Mouse (Mus musculus): ENCODE measurements around the gene Ube4a. TPM values are rescaled to one million over a fixed set of nuclear protein-coding genes. Genes with fewer than 3 reads are reported as not detected.

Ube4a gene
- total and polyA plus RNA-seq, 3 experiments: 14.6 to 28.3 (median 18.2) TPM

DNA sequence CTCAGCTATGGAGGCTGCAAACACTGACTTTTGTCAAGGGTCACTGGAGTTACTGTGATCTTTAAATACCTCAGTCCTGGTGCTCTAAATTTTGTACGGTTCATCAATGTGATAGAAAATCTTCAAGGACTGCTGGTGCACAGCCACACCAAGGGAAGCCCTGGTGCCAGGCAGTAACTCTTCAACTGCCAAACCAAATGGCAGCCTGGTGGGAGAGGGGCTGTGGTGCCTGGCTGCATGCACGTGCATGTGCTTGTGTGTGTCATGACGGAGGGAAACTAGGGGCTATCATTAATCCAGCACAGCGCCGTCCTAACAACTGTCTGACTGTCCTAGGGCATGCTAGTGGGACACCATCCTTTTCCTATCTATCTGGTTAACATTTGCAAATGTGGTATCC lies 34.4 kb upstream of the Ube4a start:
- Histone ChIP-seq H3K4me1 (ENCODE audit: control insufficient read depth in 1 of 2, insufficient read depth in 2 of 2) (peaks cover 7 to 14% of the 10 kb centered on the region in 2 experiments; a peak in 3 of 4 replicates), H3K27ac (ENCODE audit: insufficient read depth, low read depth) (no peak overlapping the region), H3K4me3 (replicated peaks in 1 of 3; ENCODE audit: low read depth in 2 of 3, low read length in 2 of 3, poor library complexity in 1 of 3) (no peak overlapping the region), H3K79me2 (replicated peaks; ENCODE audit: control insufficient read depth, extremely low read depth, insufficient read depth, poor library complexity, severe bottlenecking) (no peaks in the 10 kb centered on the region), H3K9ac (ENCODE audit: insufficient read depth, low read depth) (no peak overlapping the region), H3K9me3 (replicated peaks; ENCODE audit: low read length) (no peaks in the 10 kb centered on the region), H3K4me2 (ENCODE audit: insufficient read depth, low read depth, poor library complexity, severe bottlenecking) (no peak overlapping the region), H3K36me3 (replicated peaks in 1 of 2; ENCODE audit: control insufficient read depth in 1 of 2, insufficient read depth in 1 of 2, low read length in 1 of 2) (no peaks in the 10 kb centered on the region), H3K27me3 (replicated peaks) (no peaks in the 10 kb centered on the region)
- no peak for DNase-seq (ENCODE audit: extremely low read depth)
- TF ChIP-seq MAZ (IDR thresholded peaks at IDR 0.05; ENCODE audit: low read depth, low read length) (no peak), SMC3 (IDR thresholded peaks at IDR 0.05; ENCODE audit: low read depth, low read length) (no peak), JUND (conservative IDR thresholded peaks at IDR 0.05; ENCODE audit: low read depth, low read length) (no peak), TCF12 (IDR thresholded peaks at IDR 0.05; ENCODE audit: low read depth, low read length) (no peak), KAT2A (IDR thresholded peaks at IDR 0.05; ENCODE audit: insufficient replicate concordance, low read length) (no peak), USF1 (IDR thresholded peaks at IDR 0.05; ENCODE audit: low read depth, low read length) (no peak), E2F4 (IDR thresholded peaks at IDR 0.05; ENCODE audit: insufficient replicate concordance, low read depth, low read length) (no peak), SIN3A (IDR thresholded peaks at IDR 0.05; ENCODE audit: low read length) (no peak), ZMIZ1 (IDR thresholded peaks at IDR 0.05; ENCODE audit: low read depth, low read length) (no peak), MYC (IDR thresholded peaks at IDR 0.05; ENCODE audit: low read depth, low read length) (no peak), MAX (IDR thresholded peaks at IDR 0.05; ENCODE audit: low read length) (no peak), RCOR1 (conservative IDR thresholded peaks at IDR 0.05; ENCODE audit: low read depth, low read length) (no peak), BHLHE40 (IDR thresholded peaks at IDR 0.05; ENCODE audit: low read depth, low read length) (no peak), MAFK (IDR thresholded peaks at IDR 0.05; ENCODE audit: insufficient replicate concordance, low read length) (no peak)
- dilution Hi-C loops (cut with MboI; ENCODE audit: extremely low pct_ligation_motif_present, extremely low pct_unique_long_range_greater_than_20kb, low sequenced_read_pairs): no loop called here
- in situ Hi-C loops (cut with MboI; ENCODE audit: low pct_ligation_motif_present, low pct_unique_long_range_greater_than_20kb, low sequenced_read_pairs): loop anchor here (25.0 kb wide), 1 partner anchor 388 kb away; the partner anchor contains the start of gene Fxyd2

DNA sequence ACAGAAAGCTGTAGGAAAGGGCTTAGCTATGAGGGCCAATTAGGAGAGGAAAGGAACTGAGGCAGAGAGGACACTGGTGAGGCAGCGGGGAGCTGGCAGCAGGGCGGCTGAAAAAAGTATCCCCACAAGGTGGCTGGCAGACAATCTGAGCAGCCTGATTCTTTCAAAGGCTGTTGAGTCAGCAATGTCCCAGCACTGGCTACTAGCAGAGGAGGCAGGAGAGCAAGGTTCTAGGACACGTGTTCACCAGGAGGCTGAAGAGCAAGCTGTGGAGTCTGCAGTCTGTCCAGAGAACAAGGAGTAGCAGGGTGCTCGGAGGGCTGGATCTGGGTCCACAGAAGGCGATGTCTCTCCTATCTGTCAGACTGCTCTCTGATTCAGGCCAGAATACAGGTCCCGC lies 33.8 kb upstream of the Ube4a start:
- Histone ChIP-seq H3K4me1 (ENCODE audit: control insufficient read depth in 1 of 2, insufficient read depth in 2 of 2) (peaks cover 7 to 16% of the 10 kb centered on the region in 2 experiments; a peak in 3 of 4 replicates), H3K9ac (ENCODE audit: insufficient read depth, low read depth) (no peak overlapping the region), H3K27ac (ENCODE audit: insufficient read depth, low read depth) (no peak overlapping the region), H3K4me2 (ENCODE audit: insufficient read depth, low read depth, poor library complexity, severe bottlenecking) (no peak overlapping the region), H3K9me3 (replicated peaks; ENCODE audit: low read length) (no peaks in the 10 kb centered on the region), H3K79me2 (replicated peaks; ENCODE audit: control insufficient read depth, extremely low read depth, insufficient read depth, poor library complexity, severe bottlenecking) (no peaks in the 10 kb centered on the region), H3K27me3 (replicated peaks) (no peaks in the 10 kb centered on the region), H3K36me3 (replicated peaks in 1 of 2; ENCODE audit: control insufficient read depth in 1 of 2, insufficient read depth in 1 of 2, low read length in 1 of 2) (no peaks in the 10 kb centered on the region), H3K4me3 (replicated peaks in 1 of 3; ENCODE audit: low read depth in 2 of 3, low read length in 2 of 3, poor library complexity in 1 of 3) (no peak overlapping the region)
- dilution Hi-C loops (cut with MboI; ENCODE audit: extremely low pct_ligation_motif_present, extremely low pct_unique_long_range_greater_than_20kb, low sequenced_read_pairs) (no loop called here), in situ Hi-C loops (cut with MboI; ENCODE audit: low pct_ligation_motif_present, low pct_unique_long_range_greater_than_20kb, low sequenced_read_pairs) (no loop called here)
- TF ChIP-seq E2F4 (IDR thresholded peaks at IDR 0.05; ENCODE audit: insufficient replicate concordance, low read depth, low read length) (no peak), SIN3A (IDR thresholded peaks at IDR 0.05; ENCODE audit: low read length) (no peak), SMC3 (IDR thresholded peaks at IDR 0.05; ENCODE audit: low read depth, low read length) (peak; percentile 14; the same call in 1 of the 2 replicates)
- no peak for DNase-seq (ENCODE audit: extremely low read depth)
